Mouse (Mus musculus): Measurements from ENCODE around the gene Tsfm.
A peak's percentile ranks its signal among the peaks of the same experiment; 100 is the strongest.

The Tsfm gene

DNA sequence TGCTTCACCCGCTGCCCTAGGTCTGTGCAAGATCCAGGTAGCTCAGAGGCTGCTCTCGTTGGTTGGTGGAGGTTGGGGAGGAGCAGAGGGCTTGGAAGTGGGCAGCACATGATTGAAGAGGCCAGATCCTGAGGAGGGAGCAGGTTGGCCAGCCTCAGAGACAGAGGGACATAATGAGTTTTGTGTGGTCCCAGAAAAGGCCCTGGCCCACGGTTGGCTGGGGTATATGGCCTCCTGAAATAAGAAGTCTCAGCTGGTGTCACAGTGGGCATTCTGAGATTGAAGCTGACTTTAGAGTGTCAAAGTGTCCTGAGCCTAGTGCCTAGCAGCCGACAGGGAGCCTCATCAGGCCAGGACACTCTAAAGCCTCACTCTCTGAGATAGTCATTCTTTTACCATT, 45.5 kb downstream of the Tsfm start:
- no peak for DNase-seq

DNA sequence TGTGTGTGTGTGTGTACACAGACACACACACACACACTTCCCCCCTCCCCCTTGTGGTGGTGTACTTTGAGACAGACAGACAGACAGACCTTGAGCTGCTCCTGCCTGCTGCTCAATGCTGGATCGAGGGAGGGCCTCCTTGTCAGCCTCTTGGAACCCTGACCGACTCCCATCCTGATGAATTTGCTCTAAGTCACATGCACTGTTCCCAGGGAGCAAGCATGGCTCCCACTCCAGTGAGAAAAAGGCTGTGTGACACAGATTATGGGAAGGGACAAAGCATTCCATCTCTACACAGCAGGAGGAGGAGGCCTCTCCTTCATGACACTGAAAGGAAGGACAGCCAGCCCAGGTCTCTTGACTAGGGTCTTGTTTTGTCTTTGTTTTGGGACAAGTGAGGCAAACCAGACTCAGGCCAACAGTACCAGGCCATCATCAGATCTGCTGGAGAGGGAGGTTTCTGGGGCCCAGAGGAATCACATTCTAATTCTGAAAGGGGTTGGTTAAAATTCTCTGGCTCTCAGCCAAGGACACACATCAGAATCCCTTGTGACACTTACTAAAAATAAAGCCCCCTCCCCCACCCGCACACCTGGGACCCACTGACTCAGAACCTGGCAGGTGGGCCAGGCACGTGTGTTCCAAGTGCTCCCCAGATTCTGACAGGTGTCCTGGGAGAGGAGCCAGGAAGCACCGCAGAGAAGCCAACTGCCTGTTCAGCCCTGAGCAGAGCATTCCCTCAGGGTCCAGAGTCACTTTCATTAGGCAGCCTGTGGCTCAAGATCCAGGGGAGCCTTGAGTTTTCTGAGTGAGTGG, 46.2 kb downstream of the Tsfm start:
- DNase-seq: peak; percentile 94

DNA sequence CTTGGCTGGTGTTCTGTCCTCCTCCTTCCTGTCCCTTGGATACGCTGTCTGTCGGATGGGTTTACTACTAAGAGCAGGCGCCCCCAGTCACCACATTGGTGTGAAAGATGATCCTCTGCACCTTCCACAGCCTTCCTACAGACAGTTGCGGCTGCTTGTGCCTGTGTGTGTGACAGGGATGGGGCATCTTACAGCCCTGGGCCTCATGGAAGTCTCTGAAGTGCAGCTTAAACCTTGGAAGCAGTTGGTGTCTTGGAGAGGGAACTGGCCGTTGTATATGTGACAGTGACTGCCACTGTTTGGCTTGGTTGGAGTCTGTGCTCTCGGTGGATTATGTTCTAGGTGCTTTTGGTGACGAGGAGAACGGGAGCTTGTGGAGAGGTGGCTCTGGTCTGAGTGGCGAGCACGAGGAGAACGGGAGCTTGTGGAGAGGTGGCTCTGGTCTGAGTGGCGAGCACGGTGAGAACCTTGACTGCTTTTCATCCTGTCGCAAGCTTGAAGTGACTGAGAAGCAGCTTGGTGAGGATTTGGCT, 47.4 kb downstream of the Tsfm start:
- DNase-seq: no peak

DNA sequence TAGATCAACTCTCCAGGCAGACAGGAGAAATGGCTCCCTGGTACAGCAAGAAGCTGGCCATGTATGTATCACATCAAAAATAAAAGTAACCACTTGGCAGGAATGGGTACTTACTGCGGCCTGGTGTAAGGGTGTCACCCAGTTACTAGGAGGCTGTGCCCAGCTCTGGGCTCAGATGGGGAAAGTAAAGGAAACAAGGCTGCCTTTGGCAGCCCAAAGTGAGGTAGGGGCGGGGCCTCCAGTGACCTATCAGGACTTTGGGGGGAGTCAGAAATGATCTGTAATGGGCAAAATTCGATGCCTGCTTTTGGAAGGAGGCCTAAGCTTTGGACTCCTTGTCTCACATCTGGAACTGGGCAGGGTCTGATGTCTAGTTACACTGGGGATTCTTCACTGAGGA, 48.9 kb downstream of the Tsfm start:
- DNase-seq: no peak

DNA sequence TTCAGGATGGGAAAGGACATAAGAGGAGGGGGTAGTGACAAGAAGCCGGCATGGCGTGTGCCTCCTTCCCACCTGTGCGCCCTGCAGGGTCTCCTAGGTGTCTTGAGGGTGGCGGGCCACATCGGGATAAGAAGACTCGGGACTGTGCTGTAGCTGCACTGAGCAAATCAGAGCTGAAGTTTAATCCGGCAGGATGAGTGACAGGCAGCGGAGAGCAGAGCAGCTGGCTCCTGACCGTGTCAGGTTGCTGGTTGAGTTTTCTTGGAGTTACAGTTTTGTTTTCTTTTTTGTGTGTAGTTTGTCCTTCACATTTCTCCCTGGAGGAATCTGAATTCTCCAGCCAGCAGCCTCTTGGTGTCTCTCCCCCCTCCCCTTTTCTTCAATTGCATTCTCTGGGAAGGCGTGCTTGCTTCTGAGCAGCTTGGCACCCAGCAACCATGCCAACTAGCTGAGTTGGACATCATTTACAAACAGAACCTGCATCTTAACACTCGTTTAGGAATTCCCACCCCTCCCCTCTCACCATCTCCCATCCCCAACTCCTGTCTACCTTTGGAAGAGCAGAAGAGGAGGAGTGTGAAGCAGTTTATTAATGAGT, 49.6 kb downstream of the Tsfm start:
- DNase-seq: no peak

DNA sequence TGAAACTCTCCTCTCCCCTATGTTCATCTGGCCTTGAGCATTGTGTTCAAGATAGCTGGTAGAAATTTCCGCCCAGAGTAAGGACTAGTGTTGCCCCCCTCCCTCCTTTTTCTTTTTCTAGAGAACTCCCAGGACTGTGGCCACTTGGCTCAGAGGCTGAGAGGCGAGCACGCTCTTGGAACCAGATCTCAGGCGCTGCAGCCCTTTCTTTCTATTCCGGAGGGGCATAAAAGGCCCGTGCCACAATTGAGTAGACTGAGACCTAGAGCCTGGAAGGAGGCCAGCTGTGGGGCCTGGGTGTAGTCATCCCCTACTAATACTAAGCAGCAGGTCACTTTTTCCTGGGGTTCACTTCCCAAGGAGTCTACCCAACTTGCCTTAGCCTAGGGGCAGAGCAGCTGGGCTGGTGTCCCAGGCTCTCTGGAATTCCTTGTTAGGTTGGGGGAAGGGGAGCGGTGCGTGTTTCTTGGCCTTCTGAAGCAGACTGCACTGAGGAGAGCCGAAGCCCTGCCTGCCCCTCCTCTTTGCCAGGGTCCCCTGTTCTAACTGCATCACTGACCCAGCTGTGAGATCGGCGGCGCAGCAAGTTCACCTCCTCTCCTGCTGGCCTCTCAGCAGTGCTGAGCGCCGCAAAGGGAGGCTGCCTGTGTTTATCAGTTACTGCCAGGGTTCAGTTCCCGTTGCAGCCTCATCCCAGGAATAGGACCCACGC, 50.3 kb downstream of the Tsfm start:
- peak; percentile 79 for DNase-seq

DNA sequence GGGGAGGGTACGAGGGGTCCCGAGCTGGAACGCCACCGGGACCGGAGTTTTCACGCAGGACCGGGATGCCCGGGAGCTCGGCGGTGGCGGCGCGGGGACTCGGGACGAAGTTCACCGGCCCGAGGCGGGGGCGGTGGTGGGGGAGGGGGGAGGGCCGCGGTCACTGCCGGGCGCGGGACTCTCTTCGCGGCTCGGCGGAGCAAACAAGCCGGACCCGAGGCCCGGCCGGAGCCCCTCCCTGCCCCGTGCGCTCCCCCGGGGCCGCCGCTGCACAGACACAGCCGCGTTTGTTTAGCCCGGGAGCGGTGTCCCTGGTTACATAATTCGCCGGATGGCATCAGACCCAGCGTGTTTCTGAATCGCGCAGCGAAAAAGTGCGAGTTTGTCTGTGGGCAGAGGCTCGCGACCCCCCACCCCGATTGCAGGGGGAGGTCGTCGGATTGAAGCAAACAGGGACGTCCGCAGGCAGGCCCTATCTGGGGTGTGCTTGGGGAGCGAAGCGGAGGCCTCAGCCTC, 50.9 kb downstream of the Tsfm start:
- DNase-seq: peak; percentile 78

DNA sequence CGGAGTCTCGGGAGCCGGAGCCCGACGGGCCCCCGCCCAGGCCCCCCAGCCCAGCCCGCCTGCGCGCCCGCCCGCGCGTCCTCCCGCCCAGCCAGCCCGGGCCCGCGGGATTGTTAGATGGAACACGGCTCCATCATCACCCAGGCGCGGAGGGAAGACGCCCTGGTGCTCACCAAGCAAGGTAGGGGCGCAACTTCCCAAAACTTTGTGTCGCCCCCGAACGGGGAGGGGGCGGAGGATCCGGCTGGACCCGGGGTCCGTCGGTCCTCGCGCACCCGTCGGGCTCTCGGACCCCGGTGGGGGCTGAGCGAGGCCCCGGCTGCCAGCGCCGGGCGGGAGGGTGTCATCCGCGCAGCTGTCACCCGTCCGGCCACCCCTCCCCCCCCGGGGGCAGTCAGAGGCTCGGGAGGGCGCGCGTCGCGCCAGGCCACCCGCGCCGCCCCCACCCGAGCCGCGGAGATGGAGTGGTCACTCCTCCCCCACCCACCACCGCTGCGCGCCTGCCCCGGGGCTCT, 51.5 kb downstream of the Tsfm start:
- DNase-seq: peak; percentile 78

DNA sequence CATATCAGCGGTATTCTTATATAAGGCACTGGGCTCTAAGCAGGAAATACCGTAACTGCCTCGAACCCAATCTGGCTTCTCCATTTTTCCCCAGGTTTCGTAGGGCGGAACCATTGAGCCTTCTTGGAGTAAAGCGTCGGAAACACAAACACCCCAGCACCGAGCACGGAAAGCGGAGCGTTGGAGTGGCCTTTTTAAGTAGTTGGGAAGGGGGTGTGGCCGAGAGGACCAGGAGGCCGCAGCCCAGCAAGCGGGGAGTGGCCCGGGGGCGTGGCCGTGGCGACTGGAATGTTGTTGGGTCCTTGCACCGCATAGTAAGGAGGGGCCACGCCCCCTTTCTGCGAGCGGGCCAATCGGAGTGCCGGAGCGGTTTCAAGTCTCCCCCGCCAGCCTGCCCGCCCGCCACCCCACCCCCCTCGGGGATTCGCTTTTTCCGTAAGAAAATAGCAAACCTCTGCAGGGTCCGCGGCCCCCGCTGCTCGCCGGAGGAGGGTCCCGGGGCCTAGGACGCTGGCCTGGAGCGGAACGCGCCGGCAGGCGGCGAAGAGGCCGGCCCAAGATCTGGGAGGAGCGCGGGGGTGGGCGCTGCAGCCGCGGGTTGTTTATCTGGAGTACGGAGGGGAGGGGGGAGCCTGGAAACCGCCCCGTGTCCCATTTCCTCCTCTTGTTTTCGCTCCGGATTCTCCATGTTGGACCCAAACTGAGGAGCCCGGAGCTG, 52.2 kb downstream of the Tsfm start, which contains the start of gene Ctdsp2:
Gene Ctdsp2, plus strand, starts transcription at position 441 of the 718 bp plus-strand sequence.
- DNase-seq: peak; percentile 100

DNA sequence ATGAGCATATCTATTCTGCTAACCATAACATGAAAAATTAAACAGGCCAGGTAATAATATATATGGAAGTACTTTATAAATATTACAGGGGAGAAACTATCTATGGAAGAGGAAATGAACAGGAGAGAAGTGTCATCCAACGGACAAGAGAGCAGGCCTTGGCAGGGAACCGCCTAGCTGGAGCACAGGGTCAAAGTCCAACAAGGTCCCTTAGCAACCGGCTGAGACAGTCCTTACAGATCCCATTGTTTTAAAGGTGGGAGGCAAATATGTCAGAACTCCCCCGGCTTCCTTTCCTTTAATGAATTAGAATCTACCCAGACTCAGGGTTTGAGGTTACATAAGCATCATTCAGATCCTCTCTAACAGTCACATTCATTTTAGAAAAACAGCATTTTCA, 53.6 kb downstream of the Tsfm start:
- DNase-seq: peak; percentile 54

DNA sequence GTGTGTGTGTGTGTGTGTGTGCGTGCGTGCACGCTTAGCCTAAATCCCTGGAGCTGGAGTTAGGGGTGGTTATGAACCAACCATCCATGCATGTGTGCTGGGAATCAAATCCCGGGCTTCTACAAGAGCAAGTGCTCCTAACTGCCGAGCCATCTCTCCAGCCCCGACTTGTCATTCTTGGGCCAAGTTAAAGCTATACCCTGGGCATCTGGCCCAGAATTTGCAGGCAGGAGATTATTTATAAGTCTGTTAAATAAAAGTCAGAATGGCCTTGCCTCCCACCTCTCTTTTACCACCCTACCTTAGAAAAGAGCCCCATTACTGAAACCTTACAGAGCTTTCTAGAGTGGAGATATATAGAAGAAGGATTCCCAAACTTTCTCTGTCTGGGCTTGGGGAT, 54.9 kb downstream of the Tsfm start:
- DNase-seq: no peak

DNA sequence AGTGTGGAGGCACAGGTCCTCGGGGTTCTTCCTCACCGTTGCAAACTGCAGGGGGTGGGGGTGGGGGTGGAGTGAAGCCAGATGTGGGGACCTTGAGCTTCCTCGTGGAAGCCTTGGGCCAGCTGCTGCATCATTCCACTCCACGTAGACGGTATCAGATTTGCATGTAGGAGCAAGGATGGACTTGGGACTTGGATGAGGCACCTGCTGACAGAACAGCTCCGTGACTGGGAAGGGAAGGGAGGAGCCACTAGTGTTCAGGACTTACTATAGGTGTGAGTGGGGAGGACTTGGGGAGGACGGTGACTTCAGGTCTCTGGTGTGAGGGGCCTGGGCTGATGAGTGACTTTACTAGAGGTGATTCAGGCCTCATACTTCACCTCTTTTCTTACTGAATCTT, 57.7 kb downstream of the Tsfm start:
- no peak for DNase-seq

DNA sequence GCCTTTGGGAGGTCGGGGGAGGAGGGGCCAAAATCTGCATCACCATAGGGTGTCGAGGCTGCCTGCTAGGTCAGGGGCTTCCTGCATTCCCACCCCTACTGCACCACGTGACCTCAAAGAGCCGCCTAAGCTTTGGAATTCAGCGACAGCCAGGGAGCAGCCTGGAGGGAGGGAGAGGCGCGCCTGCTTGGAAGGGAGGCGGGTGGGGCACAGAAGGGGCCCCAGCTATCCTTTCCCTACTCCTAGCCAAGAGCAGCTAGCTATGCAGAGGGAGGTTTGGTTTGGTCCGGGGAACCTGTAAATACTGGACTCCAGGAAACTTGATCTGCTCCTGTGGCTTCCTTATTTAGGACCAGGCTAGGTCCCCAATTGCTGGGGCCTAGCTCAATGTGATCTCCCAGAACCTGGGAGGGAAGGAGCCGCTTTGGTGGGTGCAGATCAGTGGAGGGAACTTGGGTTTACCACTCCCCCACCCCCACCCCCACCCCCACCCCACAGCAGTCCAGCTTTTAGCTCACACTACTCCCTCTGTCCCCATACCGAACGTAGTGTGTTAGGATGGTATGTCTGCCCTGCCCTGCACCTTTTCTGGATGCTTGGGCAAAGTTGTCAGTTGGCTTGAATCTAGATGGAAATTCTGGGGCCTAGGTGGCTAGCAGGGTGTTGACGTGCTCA, 58.5 kb downstream of the Tsfm start:
- DNase-seq: no peak

DNA sequence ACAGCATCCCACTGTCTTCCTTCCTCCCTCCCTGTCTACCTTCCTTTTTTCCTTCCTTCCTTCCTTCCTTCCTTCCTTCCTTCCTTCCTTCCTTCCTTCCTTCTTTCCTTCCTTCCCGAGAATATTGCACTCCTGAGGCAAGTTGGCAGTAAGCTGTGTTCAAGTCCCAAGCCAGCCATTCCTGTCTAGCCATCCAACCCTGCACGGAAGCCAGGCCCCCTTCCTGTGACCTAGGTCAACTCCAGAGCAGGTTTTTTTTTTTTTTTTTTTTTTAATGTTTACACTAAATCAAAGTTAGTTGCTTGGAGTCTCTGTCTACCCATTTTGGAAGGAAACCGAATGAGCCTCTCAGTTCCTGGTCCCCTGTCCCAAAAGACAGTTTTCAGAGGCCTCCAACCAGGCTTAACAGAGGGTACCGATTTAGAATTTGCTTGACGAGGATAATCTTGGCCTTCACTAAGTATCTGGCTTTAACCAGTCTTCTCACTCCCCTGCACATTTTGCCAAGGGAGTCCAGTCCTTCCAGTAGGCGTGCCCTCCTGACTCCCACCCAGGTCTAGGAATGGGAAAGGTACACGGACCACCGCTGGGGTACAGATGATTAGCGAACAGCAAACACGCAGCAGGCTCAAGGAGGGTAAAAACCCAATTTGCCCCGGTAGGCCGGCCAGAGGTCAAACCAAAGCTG, 59.1 kb downstream of the Tsfm start:
- DNase-seq: no peak

DNA sequence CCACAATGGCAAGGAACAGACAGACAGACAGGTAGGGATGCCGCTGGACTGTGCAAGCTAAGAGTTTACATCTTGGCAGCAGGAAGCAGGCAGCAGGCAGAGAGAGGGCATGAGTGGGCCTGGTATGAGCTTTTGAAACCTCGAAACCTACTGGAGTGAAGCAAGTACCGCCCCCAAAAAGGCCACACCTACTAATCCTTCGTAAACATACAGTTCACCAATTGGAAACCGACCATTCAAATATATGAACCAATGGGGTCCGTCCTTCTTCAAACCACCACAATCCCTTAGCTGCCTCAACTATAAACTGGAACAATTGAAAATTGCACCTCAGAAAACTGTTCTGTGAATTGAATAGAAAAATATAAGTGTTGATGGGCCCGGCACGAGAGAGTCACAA, 66.8 kb downstream of the Tsfm start:
- no peak for DNase-seq

DNA sequence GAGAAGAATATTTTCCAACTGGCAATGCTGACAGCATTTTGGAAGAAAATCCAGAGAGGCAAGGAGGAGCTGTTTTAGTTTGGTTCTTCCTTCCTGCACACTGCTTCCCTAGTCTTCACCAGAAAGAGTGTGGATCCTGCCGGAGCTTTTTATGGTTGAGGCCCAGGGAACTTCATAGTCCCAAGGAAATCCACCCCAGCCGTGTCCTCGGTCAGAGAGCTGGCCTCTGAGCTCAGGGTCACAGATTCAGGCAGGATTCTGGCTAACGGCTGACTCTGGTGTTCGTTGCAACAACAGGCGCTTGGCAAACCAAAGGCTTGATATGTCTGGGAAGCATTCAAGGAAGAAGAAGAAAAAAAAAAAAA, 67.7 kb downstream of the Tsfm start:
- DNase-seq: no peak

DNA sequence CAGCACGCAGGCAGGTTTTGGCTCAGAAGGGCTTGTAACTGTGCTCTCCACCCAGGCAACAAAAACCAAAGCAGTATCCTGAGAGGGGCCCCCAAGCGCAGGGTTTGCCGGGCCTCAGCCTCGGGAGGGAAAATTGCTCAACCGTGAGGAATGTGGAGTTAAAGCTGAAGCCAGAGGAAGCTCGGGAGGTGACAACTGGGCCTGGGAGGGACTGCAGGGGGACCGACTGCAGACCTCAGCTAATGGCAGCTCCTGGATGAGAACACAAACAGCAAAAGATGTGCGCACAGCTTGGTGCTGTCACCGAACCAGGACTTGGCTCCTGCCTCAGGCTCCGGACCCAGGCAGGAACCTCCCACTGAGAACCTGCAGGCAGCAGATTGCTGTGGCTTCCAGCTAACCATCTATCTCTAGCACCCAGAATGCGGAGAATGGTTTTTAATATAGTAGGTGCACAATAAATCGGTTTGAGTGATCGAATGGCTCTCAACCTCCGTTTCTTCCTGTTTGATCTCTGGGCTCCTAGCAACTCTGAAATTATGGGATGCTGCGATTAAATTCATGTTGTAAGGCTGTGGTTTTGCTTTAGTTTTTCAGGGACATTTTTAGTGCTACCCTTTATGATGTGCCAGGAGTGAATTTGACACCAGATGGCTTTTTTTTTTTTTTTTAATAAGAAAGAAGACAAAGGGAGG, 68.2 kb downstream of the Tsfm start:
- peak; percentile 90 for DNase-seq

DNA sequence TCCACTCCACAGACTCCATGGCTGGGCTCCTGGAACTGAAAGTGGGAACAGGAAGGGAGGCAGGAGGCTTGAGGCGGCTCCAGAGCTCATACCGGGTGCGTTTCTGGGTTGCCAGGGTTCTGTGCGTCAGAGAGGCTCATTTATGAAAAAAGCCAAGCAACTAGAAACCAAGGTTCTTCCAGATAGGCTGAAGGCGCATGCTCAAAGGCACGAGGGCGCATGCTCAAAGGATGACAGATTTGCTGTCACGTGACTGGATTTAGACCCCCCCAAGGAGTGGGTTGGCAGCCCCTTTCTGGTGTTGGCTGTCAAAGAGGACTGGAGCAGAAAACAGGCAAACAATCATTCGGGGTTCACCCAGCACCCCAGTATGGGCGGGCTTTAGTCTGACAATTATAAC, 68.9 kb downstream of the Tsfm start:
- peak; percentile 94 for DNase-seq
